Mouse (Mus musculus) neural tube, embryonic 14.5 days (tissue): ENCODE measurements around the gene Atf7. TPM values are rescaled to one million over a fixed set of nuclear protein-coding genes. Genes with fewer than 3 reads are reported as not detected.

Experiments used
- ATAC-seq: fragments of 200-750 bp; cut with Nextera tagmentation; 2 replicates; pipeline ENCODE4 v1.8.0; 2017; ENCODE audit warnings: low read depth, mild to moderate bottlenecking, moderate TSS enrichment, moderate library complexity
- H3K27ac ChIP-seq: fragments of 300-500 bp; sonication (generic); 2 replicates; pipeline ENCODE4 v1.5.1; 2014; ENCODE audit warnings: low read depth, mild to moderate bottlenecking, control low read depth, low read length, moderate library complexity, mixed read lengths
- H3K27me3 ChIP-seq: fragments of 300-500 bp; sonication (generic); 2 replicates; pipeline ENCODE4 v1.6.1; 2014; ENCODE audit warnings: low read length; ENCODE audit not compliant: control insufficient read depth, insufficient read depth
- H3K36me3 ChIP-seq: fragments of 300-500 bp; sonication (generic); 2 replicates; pipeline ENCODE4 v1.6.1; 2014; ENCODE audit warnings: low read length, mixed read lengths; ENCODE audit not compliant: control insufficient read depth, insufficient read depth
- H3K4me1 ChIP-seq: fragments of 300-500 bp; sonication (generic); 2 replicates; pipeline ENCODE4 v1.6.1; 2014; ENCODE audit warnings: low read length; ENCODE audit not compliant: control insufficient read depth, insufficient read depth
- H3K4me2 ChIP-seq: fragments of 300-500 bp; sonication (generic); 2 replicates; pipeline ENCODE4 v1.6.1; 2014; ENCODE audit warnings: mild to moderate bottlenecking, low read depth, low read length, control low read depth
- H3K4me3 ChIP-seq: fragments of 300-500 bp; sonication (generic); 2 replicates; pipeline ENCODE4 v1.5.1; 2014; ENCODE audit warnings: low read depth, low read length, control low read depth, mixed read lengths
- H3K9ac ChIP-seq: fragments of 300-500 bp; sonication (generic); replicated peaks from 2 replicates; pipeline ENCODE4 v1.6.1; 2014; ENCODE audit warnings: low read depth, mild to moderate bottlenecking, control low read depth, low read length, mixed read lengths
- H3K9me3 ChIP-seq: fragments of 300-500 bp; sonication (generic); 2 replicates; pipeline ENCODE4 v1.6.1; 2016; ENCODE audit warnings: low read length; ENCODE audit not compliant: control insufficient read depth
- WGBS: fragments of 180-500 bp; shearing (Covaris S2); extraction: QIAGEN DNeasy Blood & Tissue Kit; methylation state at CpG from one replicate; pipeline ENCODE4 v1.1.7; 2014; 5-methylcytosine and 5-hydroxymethylcytosine counted together
- microRNA counts: library from miRNA; unstranded; fragments of <30 nt; microRNA quantifications from one replicate; lab custom pipeline; 2016
- microRNA-seq: library from miRNA; unstranded; fragments of <30 nt; microRNA quantifications from one replicate; pipeline ENCODE4, GENCODE M21; 2016
- polyA plus RNA-seq: library from polyadenylated mRNA; unstranded; fragments of >200 nt; fragmentation: Nextera tagmentation; extraction: Ambion mirVana; gene quantifications from 2 replicates; pipeline ENCODE4 v1.2.1, GENCODE M21; 2014

Gene Atf7
- polyA plus RNA-seq, 1 experiment from 2014 or later, result 13.3 TPM

DNA sequence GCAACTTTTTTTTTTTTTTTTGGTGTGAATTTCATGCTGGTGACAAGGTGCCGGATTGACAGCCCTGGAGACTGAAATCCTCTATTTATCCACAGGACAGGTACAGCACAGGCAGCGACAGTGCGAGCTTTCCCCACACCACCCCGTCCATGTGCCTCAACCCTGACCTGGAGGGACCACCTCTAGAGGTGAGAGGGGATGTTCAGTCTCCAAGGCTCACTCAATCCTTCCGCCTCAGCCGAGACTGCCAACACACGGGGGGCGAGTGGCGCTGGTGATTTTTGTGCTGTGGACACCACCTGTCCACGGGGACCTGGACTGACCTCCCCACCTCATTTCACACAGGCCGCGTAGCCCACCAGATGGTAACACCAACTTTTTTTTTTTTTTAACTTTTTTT, 139.4 kb downstream of the Atf7 start:
- ATAC-seq, result no peak
- no peak overlapping the region for H3K4me2 ChIP-seq
- H3K36me3 ChIP-seq, result peaks cover 87% of the 10 kb centered on the region
- H3K4me1 ChIP-seq, result no peaks in the 10 kb centered on the region
- no peak overlapping the region for H3K4me3 ChIP-seq
- no peak overlapping the region for H3K9ac ChIP-seq
- no peaks in the 10 kb centered on the region for H3K9me3 ChIP-seq
- WGBS, result 92% methylated on average over 12 of the region's 12 CpGs
- no peaks in the 10 kb centered on the region for H3K27me3 ChIP-seq
- no peak overlapping the region for H3K27ac ChIP-seq

DNA sequence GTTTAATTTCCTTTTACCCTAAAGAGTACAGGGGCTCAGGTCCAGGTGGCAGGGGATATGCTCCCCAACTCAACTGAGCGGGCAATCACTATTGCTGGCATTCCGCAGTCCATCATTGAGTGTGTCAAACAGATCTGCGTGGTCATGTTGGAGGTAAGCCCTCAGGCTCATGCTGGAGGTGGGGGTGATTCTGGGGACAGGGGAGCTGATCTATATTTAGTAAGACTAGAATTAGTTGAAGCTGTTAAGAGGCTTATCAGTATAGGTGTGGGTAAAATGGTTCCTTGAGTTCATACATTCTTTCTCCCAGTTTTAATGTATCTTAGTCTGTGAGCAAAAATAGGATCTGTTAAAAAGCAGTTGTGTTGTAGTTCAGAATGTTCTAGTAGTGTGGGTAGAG, 142.1 kb downstream of the Atf7 start:
- Histone ChIP-seq H3K9me3 (no peaks in the 10 kb centered on the region), H3K4me3 (no peak overlapping the region), H3K4me1 (no peaks in the 10 kb centered on the region), H3K36me3 (peaks cover 78% of the 10 kb centered on the region), H3K27ac (no peak overlapping the region), H3K27me3 (no peaks in the 10 kb centered on the region), H3K9ac (no peak overlapping the region), H3K4me2 (no peak overlapping the region)
- no peak for ATAC-seq
- WGBS, result 93% methylated on average over 3 of the region's 3 CpGs

MicroRNAs encoded within 50 kb of the gene (microRNA counts, 519-probe panel; counts per million panel counts)
- not detected for microRNA mmu-miR-688 (lab: Ali Mortazavi, UCI)

Small RNA genes within 50 kb of the gene (microRNA-seq; reads per million reads assigned to microRNA genes)
- not detected for gene Mir688

Other genes starting within 250 kb of the Atf7 start
- 5.3 and 6.3 TPM in 2 replicates for gene Sp1, start 219.3 kb downstream of the Atf7 start, polyA plus RNA-seq
- gene Amhr2, start 180.1 kb downstream of the Atf7 start, polyA plus RNA-seq, result 0.22 and 0.82 TPM in 2 replicates
- 85.8 and 104 TPM in 2 replicates for gene Prr13, start 166.4 kb downstream of the Atf7 start, polyA plus RNA-seq
- 159 and 160 TPM in 2 replicates for gene Pcbp2, start 154.9 kb downstream of the Atf7 start, polyA plus RNA-seq
- gene Gm10337, start 121.7 kb downstream of the Atf7 start, polyA plus RNA-seq, result 8.5 TPM in 1 of 2 replicates, not detected in the other
- gene Map3k12, start 108.4 kb downstream of the Atf7 start, polyA plus RNA-seq, result 44.8 and 48.8 TPM in 2 replicates
- gene Tarbp2, start 107.3 kb downstream of the Atf7 start, polyA plus RNA-seq, result 86.4 and 87.7 TPM in 2 replicates
- gene Npff, start 100.5 kb downstream of the Atf7 start, polyA plus RNA-seq, result 16.0 and 23.9 TPM in 2 replicates
- not detected in 2 replicates for gene Gm28047, start 397 bp downstream of the Atf7 start, polyA plus RNA-seq
- 44.6 and 47.5 TPM in 2 replicates for gene Atp5g2, start 46.9 kb upstream of the Atf7 start, polyA plus RNA-seq
- gene Calcoco1, start 96.7 kb upstream of the Atf7 start, polyA plus RNA-seq, result 23.5 and 29.3 TPM in 2 replicates